Mouse (Mus musculus) midbrain, embryonic 14.5 days (tissue): ENCODE measurements around the gene Gm2564. TPM values are rescaled to one million over a fixed set of nuclear protein-coding genes. Genes with fewer than 3 reads are reported as not detected.
"Not testable (repeated sequence)": the region's sequence is repeated elsewhere in the genome, so short reads cannot be mapped to it uniquely, and the experiment has no call there.

Experiments used
- ATAC-seq: fragments of 200-750 bp; cut with Nextera tagmentation; 2 replicates; pipeline ENCODE4 v1.8.0; 2017; ENCODE audit warnings: moderate number of reproducible peaks, moderate library complexity; ENCODE audit not compliant: low FRiP score, low TSS enrichment
- DNase-seq: peaks from one replicate; pipeline ENCODE4 v3.0.0-alpha.2; 2015
- H3K27ac ChIP-seq: fragments of 300-500 bp; sonication (generic); replicated peaks from 2 replicates; pipeline ENCODE4 v1.5.1; 2014; ENCODE audit warnings: mild to moderate bottlenecking, low read depth, low read length, moderate library complexity
- H3K27me3 ChIP-seq: fragments of 300-500 bp; sonication (generic); 2 replicates; pipeline ENCODE4 v1.6.1; 2014; ENCODE audit warnings: low read length, control low read depth, mixed read lengths; ENCODE audit not compliant: control insufficient read depth, insufficient read depth
- H3K36me3 ChIP-seq: fragments of 300-500 bp; sonication (generic); 2 replicates; pipeline ENCODE4 v1.6.1; 2014; ENCODE audit warnings: low read length, control low read depth; ENCODE audit not compliant: control insufficient read depth, insufficient read depth
- H3K4me1 ChIP-seq: fragments of 300-500 bp; sonication (generic); 2 replicates; pipeline ENCODE4 v1.6.1; 2014; ENCODE audit warnings: mild to moderate bottlenecking, antibody characterized with exemption, low read length, control low read depth; ENCODE audit not compliant: control insufficient read depth, insufficient read depth
- H3K4me2 ChIP-seq: fragments of 300-500 bp; sonication (generic); 2 replicates; pipeline ENCODE4 v1.6.1; 2014; ENCODE audit warnings: mild to moderate bottlenecking, low read length, moderate library complexity
- H3K4me3 ChIP-seq: fragments of 300-500 bp; sonication (generic); replicated peaks from 2 replicates; pipeline ENCODE4 v1.5.1; 2014; ENCODE audit warnings: low read depth, low read length
- H3K9ac ChIP-seq: fragments of 300-500 bp; sonication (generic); replicated peaks from 2 replicates; pipeline ENCODE4 v1.6.1; 2014; ENCODE audit warnings: mild to moderate bottlenecking, low read length, moderate library complexity
- H3K9me3 ChIP-seq: fragments of 300-500 bp; sonication (generic); 2 replicates; pipeline ENCODE4 v1.6.1; 2016; ENCODE audit warnings: low read length, control low read depth, mixed read lengths; ENCODE audit not compliant: control insufficient read depth
- WGBS: fragments of 180-500 bp; shearing (Covaris S2); extraction: QIAGEN DNeasy Blood & Tissue Kit; methylation state at CpG from one replicate; pipeline ENCODE4 v1.1.7; 2014; 5-methylcytosine and 5-hydroxymethylcytosine counted together
- polyA plus RNA-seq: library from polyadenylated mRNA; unstranded; fragments of >200 nt; fragmentation: Nextera tagmentation; extraction: Ambion mirVana; gene quantifications from 2 replicates; pipeline ENCODE4 v1.2.1, GENCODE M21; 2014

The Gm2564 gene
- not detected in 2 replicates for polyA plus RNA-seq

DNA sequence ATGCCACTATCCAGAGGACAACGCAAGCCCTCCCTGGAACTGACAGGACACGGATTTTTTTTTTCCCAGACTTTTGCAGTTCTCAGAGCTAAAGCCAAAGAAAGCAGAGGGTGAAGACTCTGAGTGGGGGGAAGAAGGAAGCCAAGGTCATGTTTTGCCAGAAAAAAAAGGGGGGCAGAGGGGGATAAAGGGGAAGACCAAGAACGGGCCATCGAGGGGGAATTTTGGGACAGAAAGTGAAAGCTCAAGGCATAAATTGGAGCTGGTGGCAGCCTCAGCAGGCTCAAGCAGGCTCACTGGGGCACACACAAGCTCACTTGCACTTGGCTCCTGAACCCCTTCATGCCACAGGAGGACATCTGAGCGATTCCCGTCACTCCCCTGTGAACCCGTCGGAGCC is at the start of gene Gm2564:
Gm2564 (plus strand) TSS at position 301 of the 400 bp plus-strand sequence.
- not testable (repeated sequence) for H3K36me3 ChIP-seq, H3K4me2 ChIP-seq, H3K27me3 ChIP-seq, DNase-seq, H3K4me1 ChIP-seq, H3K9ac ChIP-seq, H3K9me3 ChIP-seq, ATAC-seq, H3K27ac ChIP-seq, H3K4me3 ChIP-seq
- no CpG with 5 or more reads among the region's 8 CpGs for WGBS

GRCm38 (mm10) chr4:42611895-42612294 is 17.6 kb upstream of the Gm2564 start, which contains the start of gene Gm10591:
Gene Gm10591 (plus strand): TSS chr4:42612195.
- not testable (repeated sequence) for H3K4me3 ChIP-seq, DNase-seq, H3K9me3 ChIP-seq, H3K27ac ChIP-seq, ATAC-seq, H3K36me3 ChIP-seq, H3K4me2 ChIP-seq, H3K9ac ChIP-seq, H3K4me1 ChIP-seq, H3K27me3 ChIP-seq
- whole genome bisulfite sequencing = no CpG with 5 or more reads among the region's 5 CpGs

GRCm38 (mm10) chr4:42654951-42655350 is 25.4 kb downstream of the Gm2564 start, which contains the start of gene Ccl27b:
Gene Ccl27b (plus strand): TSS chr4:42655251.
- DNase-seq, H3K4me3 ChIP-seq, H3K4me2 ChIP-seq, H3K36me3 ChIP-seq, H3K4me1 ChIP-seq, H3K9ac ChIP-seq, H3K27me3 ChIP-seq, ATAC-seq, H3K27ac ChIP-seq, H3K9me3 ChIP-seq: not testable (repeated sequence)
- no CpG with 5 or more reads among the region's 9 CpGs for WGBS

DNA sequence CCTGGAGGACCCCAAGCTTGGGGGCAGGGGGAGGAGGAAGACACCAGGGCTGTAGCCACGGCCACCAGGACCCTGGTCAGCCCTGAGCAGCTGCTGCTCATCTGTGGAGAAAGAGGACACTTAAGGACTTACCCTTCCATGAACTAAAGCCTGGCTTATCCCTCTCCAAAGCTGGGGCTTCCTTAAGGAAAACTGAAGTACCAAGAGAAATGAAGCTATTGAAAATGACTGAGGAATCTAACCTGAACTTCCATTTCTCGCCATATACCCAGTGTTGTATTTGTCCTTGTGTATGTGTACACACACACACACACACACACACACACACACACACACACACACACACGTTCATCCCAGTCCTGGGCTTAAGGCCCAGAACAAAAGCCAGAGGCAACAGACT is 32.3 kb downstream of the Gm2564 start, which contains the start of gene Il11ra2:
Il11ra2 (minus strand) TSS at position 101 of the 400 bp plus-strand sequence.
- H3K4me1 ChIP-seq = not testable (repeated sequence)
- no CpG with 5 or more reads among the region's 3 CpGs for WGBS

DNA sequence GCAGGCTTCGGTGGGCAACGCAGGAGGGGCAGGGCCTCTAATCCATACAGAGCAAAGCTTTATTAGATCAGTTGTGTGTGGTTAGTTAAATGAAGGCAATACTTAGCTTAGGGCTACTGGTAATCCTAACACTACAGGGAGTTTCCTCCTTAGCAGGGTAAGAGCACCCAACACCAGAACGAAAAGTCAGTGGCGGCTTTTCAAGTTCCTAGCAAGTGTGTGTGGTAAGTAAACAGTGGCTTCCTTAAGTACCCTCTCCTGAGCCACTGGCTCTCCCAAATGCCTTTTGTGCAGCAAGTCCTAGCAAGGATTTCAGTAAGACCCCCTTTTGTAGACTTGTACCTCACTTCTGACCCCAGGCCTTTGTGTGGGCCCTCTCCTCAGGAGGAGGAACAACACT is 45.9 kb downstream of the Gm2564 start:
- H3K9ac ChIP-seq, H3K36me3 ChIP-seq, H3K27ac ChIP-seq, H3K4me1 ChIP-seq, ATAC-seq, H3K9me3 ChIP-seq, H3K4me3 ChIP-seq, DNase-seq, H3K27me3 ChIP-seq, H3K4me2 ChIP-seq: not testable (repeated sequence)
- WGBS = no CpG with 5 or more reads among the region's 4 CpGs

More for the DNA sequence above, 32.3 kb downstream of the Gm2564 start, which contains the start of gene Il11ra2:
- H3K27me3 ChIP-seq, H3K4me2 ChIP-seq, H3K36me3 ChIP-seq, H3K4me3 ChIP-seq, H3K9ac ChIP-seq, ATAC-seq, DNase-seq, H3K9me3 ChIP-seq, H3K27ac ChIP-seq: not testable (repeated sequence)

- H3K4me1 ChIP-seq, H3K4me2 ChIP-seq, H3K27ac ChIP-seq, H3K27me3 ChIP-seq, H3K4me3 ChIP-seq, H3K9me3 ChIP-seq, ATAC-seq, H3K36me3 ChIP-seq, DNase-seq, H3K9ac ChIP-seq: not testable (repeated sequence)
- WGBS = no CpG with 5 or more reads among the region's 7 CpGs
Measured at GRCm38 (mm10) chr4:42679365-42679764, 49.8 kb downstream of the Gm2564 start.

DNA sequence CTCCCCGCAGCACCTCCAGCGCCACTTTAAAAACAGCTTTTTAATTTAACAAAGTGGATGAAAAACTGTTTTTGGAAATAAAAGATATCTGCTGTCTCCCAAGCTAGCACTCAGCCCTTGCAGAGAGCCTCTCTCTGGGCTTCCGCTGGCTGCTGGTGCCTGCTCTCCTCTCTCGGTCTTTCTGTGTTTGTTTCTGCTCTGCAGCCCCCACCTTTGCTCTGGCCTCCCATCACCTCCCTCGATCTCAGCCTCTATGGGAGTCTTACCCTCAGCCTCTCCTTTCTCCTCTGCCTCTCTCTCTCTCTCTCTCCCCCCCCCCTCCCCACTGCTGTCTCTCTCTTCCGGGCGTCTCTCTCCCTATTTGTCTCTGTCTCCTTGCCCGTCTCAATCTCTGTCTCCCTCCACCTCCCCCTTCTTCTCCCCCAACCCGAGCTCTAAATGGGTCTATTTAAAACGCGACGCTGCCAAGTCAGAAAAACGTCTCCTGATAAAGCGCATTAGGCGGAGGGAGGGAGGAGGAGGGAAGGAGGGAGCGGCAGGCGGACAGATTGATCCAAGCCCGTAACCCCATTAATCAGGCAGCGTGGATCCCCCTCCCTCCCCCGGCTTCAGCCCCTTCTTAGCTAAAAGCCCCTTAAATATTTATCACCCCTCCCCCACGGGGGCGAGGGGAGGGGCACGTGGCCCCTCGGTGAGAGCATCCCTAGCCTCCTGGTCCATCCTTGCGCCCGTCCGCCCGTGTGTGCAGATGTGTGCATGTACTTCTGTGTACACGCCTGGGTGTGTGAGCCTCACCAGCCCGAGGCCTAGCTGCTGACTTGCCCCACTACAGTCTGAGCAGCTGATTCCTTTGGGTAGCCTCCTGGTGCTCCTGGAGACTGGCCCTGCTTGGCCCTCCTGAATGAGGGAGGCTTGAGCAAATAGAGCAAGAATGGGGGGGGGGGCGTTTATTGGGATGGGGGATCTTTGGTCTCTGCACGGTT is 51.1 kb downstream of the Gm2564 start:
- not testable (repeated sequence) for H3K27me3 ChIP-seq, H3K4me3 ChIP-seq, H3K9me3 ChIP-seq, H3K9ac ChIP-seq, DNase-seq, H3K4me1 ChIP-seq, H3K4me2 ChIP-seq, H3K27ac ChIP-seq, H3K36me3 ChIP-seq
- WGBS = no CpG with 5 or more reads among the region's 32 CpGs
- peak; percentile 69; the same call in 1 of the 2 replicates for ATAC-seq
